Mouse (Mus musculus) C2C12 (cell line): ENCODE measurements around the gene Immp2l.

Experiments
- CEBPB ChIP-seq: IDR thresholded peaks from one replicate; pipeline ENCODE4 v1.6.1; 2011; ENCODE audit warnings: low read depth, mild to moderate bottlenecking, control low read depth, moderate library complexity
- CTCF ChIP-seq: IDR thresholded peaks from one replicate; pipeline ENCODE4 v1.5.1; 2011; ENCODE audit not compliant: control insufficient read depth, insufficient read depth, insufficient read length
- FOSL1 ChIP-seq: IDR thresholded peaks from one replicate; pipeline ENCODE4 v1.8.0; 2011; ENCODE audit warnings: mild to moderate bottlenecking, low read length; ENCODE audit not compliant: poor library complexity, insufficient read depth, severe bottlenecking
- MAX ChIP-seq: IDR thresholded peaks from one replicate; pipeline ENCODE4 v1.6.1; 2011; ENCODE audit warnings: mild to moderate bottlenecking, control low read depth
- MYOD1 ChIP-seq: IDR thresholded peaks from one replicate; pipeline ENCODE4 v1.6.1; 2011; ENCODE audit warnings: low read depth; ENCODE audit not compliant: control insufficient read depth, insufficient read length
- MYOG ChIP-seq: IDR thresholded peaks from one replicate; pipeline ENCODE4 v1.6.1; 2011; ENCODE audit not compliant: control insufficient read depth, insufficient read length; ENCODE audit errors: extremely low read depth
- USF1 ChIP-seq: IDR thresholded peaks from one replicate; pipeline ENCODE4 v1.6.1; 2011; ENCODE audit warnings: low read depth, mild to moderate bottlenecking, control low read depth, moderate library complexity

GRCm38 (mm10) chr12:40980160-40980559, 43.7 kb upstream of the Immp2l start:
- TF ChIP-seq CTCF (no peak), MYOD1 (no peak), MYOG (no peak), CEBPB (no peak), MAX (no peak), USF1 (no peak), FOSL1 (no peak)
